Mouse (Mus musculus) ES-Bruce4 (cell line): ENCODE measurements around the gene 4931400O07Rik. TPM values are rescaled to one million over a fixed set of nuclear protein-coding genes. Genes with fewer than 3 reads are reported as not detected.

Experiments used
- H3K27ac ChIP-seq: 2 replicates; pipeline ENCODE4 v1.5.1; 2012; ENCODE audit warnings: low read length, inconsistent platforms; ENCODE audit not compliant: insufficient read depth
- H3K27me3 ChIP-seq: 2 replicates; pipeline ENCODE4 v1.6.1; 2012; ENCODE audit warnings: mild to moderate bottlenecking, low read length, inconsistent platforms; ENCODE audit not compliant: control insufficient read depth, poor library complexity, insufficient read depth, severe bottlenecking
- H3K36me3 ChIP-seq: 2 replicates; pipeline ENCODE4 v1.6.1; 2012; ENCODE audit warnings: inconsistent platforms, mild to moderate bottlenecking, low read length, moderate library complexity; ENCODE audit not compliant: control insufficient read depth, poor library complexity, insufficient read depth, severe bottlenecking
- H3K4me1 ChIP-seq: one replicate; pipeline ENCODE4 v1.8.1; 2011; ENCODE audit warnings: low read length; ENCODE audit not compliant: control insufficient read depth, insufficient read depth
- H3K4me3 ChIP-seq: 2 replicates; pipeline ENCODE4 v1.5.1; 2011; ENCODE audit warnings: low read depth, mild to moderate bottlenecking, low read length
- H3K9ac ChIP-seq: 2 replicates; pipeline ENCODE4 v1.6.1; 2012; ENCODE audit warnings: low read depth, mild to moderate bottlenecking, inconsistent platforms; ENCODE audit not compliant: poor library complexity, severe bottlenecking
- H3K9me3 ChIP-seq: replicated peaks from 2 replicates; pipeline ENCODE4 v1.6.1; 2012; ENCODE audit warnings: mild to moderate bottlenecking, low read length, inconsistent platforms; ENCODE audit not compliant: control insufficient read depth, poor library complexity, insufficient read depth, severe bottlenecking
- CTCF ChIP-seq: IDR thresholded peaks from one replicate; pipeline ENCODE4 v1.8.1; 2011; ENCODE audit warnings: low read depth, low read length
- EP300 ChIP-seq: IDR thresholded peaks from 2 replicates; pipeline ENCODE4 v1.6.1; 2011; ENCODE audit warnings: low read depth, low read length; ENCODE audit not compliant: insufficient read depth
- POLR2A ChIP-seq: IDR thresholded peaks from one replicate; pipeline ENCODE4 v1.8.1; 2011; ENCODE audit warnings: low read length; ENCODE audit not compliant: insufficient read depth
- polyA plus RNA-seq: library from polyadenylated mRNA; stranded (reverse); fragments of >200 nt; gene quantifications from 2 replicates; pipeline ENCODE4 v1.2.4, GENCODE M21; 2011; ENCODE audit warnings: low read depth; ENCODE audit not compliant: missing spikeins, insufficient read depth, insufficient read length

The 4931400O07Rik gene
- polyA plus RNA-seq, result not detected in 2 replicates

- H3K27me3 ChIP-seq, result no peaks in the 10 kb centered on the region
- no peak within 1 kb of the TSS for H3K4me3 ChIP-seq
- TF ChIP-seq EP300 (no peak), CTCF (no peak), POLR2A (no peak)
- H3K9ac ChIP-seq, result no peak within 1 kb of the TSS
- no peaks in the 10 kb centered on the region for H3K36me3 ChIP-seq
- no peaks in the 10 kb centered on the region for H3K9me3 ChIP-seq
- H3K4me1 ChIP-seq, result no peaks in the 10 kb centered on the region
- no peak within 1 kb of the TSS for H3K27ac ChIP-seq
Measured at GRCm38 (mm10) chrX:62467691-62468090, at the start of gene 4931400O07Rik. Gene 4931400O07Rik (plus strand): TSS chrX:62467991.

Other genes starting within 250 kb of the 4931400O07Rik start
- 9.9 and 10.1 TPM in 2 replicates for gene 4933402E13Rik, start 184.5 kb upstream of the 4931400O07Rik start, polyA plus RNA-seq